Mouse (Mus musculus): Measurements from ENCODE around the gene Magi2. TPM values are rescaled to one million over a fixed set of nuclear protein-coding genes. Genes with fewer than 3 reads are reported as not detected.

The Magi2 gene
- polyA plus RNA-seq, 1 experiment from 2014 or later: 1.9 TPM

DNA sequence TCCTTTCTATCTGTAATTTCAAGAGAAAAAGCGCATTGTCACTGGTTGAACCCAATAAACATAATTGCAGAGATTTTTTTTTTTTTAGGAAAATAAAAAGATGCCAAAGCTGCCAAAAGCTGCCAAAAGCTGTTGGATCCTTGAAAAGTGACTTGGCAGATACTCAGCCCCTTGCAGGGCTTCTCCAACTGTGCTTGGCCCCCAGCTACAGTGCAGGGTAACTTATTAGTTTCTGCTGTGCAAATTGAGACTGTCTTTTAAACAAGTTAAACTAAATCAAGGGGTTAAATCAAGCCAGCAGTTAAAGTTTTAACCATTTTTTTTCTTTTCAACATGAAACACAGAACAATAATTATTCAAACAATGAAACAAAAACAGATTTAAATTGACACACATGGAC is 407.1 kb downstream of the Magi2 start:
- no peak for TF ChIP-seq EP300 (IDR thresholded peaks at IDR 0.05)

GRCm38 (mm10) chr5:19637789-19638188 is 411.0 kb downstream of the Magi2 start:
- no peak overlapping the region for H3K9ac ChIP-seq (replicated peaks; ENCODE audit: low read depth)
- H3K4me2 ChIP-seq (replicated peaks; ENCODE audit: low read depth, low read length): no peak overlapping the region
- H3K27me3 ChIP-seq (replicated peaks; ENCODE audit: insufficient read depth, low read length): no peaks in the 10 kb centered on the region
- H3K4me1 ChIP-seq (ENCODE audit: insufficient read depth, low read depth, low read length): no peaks in the 10 kb centered on the region
- ATAC-seq: no peak
- 37% methylated on average over 2 of the region's 2 CpGs for WGBS
- H3K9me3 ChIP-seq (ENCODE audit: low read length): no peaks in the 10 kb centered on the region
- H3K27ac ChIP-seq (ENCODE audit: low read length): no peak overlapping the region
- H3K36me3 ChIP-seq (ENCODE audit: insufficient read depth, low read length): no peaks in the 10 kb centered on the region
- TF ChIP-seq CTCF (IDR thresholded peaks at IDR 0.05) (no peak), EP300 (IDR thresholded peaks at IDR 0.05) (no peak)
- no peak overlapping the region for H3K4me3 ChIP-seq (ENCODE audit: low read depth, low read length)
- no peak for DNase-seq (ENCODE audit: low spot score)

More for the DNA sequence above, 407.1 kb downstream of the Magi2 start:
- H3K4me1 ChIP-seq (ENCODE audit: insufficient read depth, low read depth, low read length): no peaks in the 10 kb centered on the region
- H3K36me3 ChIP-seq (ENCODE audit: insufficient read depth, low read length): no peaks in the 10 kb centered on the region
- WGBS: 84% methylated on average over 1 of the region's 1 CpGs
- H3K9me3 ChIP-seq (ENCODE audit: low read length): no peaks in the 10 kb centered on the region
- DNase-seq (ENCODE audit: low spot score): no peak
- H3K27me3 ChIP-seq (replicated peaks; ENCODE audit: insufficient read depth, low read length): no peaks in the 10 kb centered on the region
- ATAC-seq: no peak
- no peak overlapping the region for H3K4me3 ChIP-seq (ENCODE audit: low read depth, low read length)
- H3K9ac ChIP-seq (replicated peaks; ENCODE audit: low read depth): no peak overlapping the region
- no peak overlapping the region for H3K27ac ChIP-seq (ENCODE audit: low read length)
- no peak overlapping the region for H3K4me2 ChIP-seq (replicated peaks; ENCODE audit: low read depth, low read length)

GRCm38 (mm10) chr5:19655986-19656385 is 429.1 kb downstream of the Magi2 start:
- H3K27ac ChIP-seq (ENCODE audit: low read length): no peak overlapping the region
- no peaks in the 10 kb centered on the region for H3K9me3 ChIP-seq (ENCODE audit: low read length)
- H3K4me3 ChIP-seq (ENCODE audit: low read depth, low read length): no peak overlapping the region
- TF ChIP-seq EP300 (IDR thresholded peaks at IDR 0.05) (no peak), CTCF (IDR thresholded peaks at IDR 0.05) (no peak)
- ATAC-seq (no peak), DNase-seq (ENCODE audit: low spot score) (no peak)
- no peaks in the 10 kb centered on the region for H3K4me1 ChIP-seq (ENCODE audit: insufficient read depth, low read depth, low read length)
- H3K9ac ChIP-seq (replicated peaks; ENCODE audit: low read depth): no peak overlapping the region
- no peak overlapping the region for H3K4me2 ChIP-seq (replicated peaks; ENCODE audit: low read depth, low read length)
- WGBS: 70% methylated on average over 1 of the region's 1 CpGs
- H3K36me3 ChIP-seq (ENCODE audit: insufficient read depth, low read length): no peaks in the 10 kb centered on the region
- H3K27me3 ChIP-seq (replicated peaks; ENCODE audit: insufficient read depth, low read length): no peaks in the 10 kb centered on the region

DNA sequence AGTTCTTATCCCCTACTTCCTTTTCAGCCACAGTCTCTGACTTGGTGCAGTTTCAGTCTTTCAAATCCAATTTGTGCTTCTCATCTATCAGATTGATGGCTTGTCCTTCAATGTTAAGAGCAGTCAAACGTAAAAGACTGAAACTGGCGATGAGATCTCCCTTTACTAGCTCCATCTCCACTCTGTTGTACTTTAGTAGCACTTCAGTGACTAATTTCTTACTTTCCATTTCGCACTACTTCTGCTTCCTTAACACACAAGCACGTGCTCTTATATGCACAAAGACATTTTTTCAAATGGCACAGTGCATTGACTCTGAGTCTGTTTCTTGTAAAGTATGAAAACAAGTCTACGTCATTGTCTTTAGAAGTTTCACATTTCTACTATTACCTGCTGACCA is 439.6 kb downstream of the Magi2 start:
- WGBS: 71% methylated on average over 5 of the region's 5 CpGs
- Histone ChIP-seq H3K27ac (ENCODE audit: low read length) (no peak overlapping the region), H3K9ac (replicated peaks; ENCODE audit: low read depth) (no peak overlapping the region), H3K4me1 (ENCODE audit: insufficient read depth, low read depth, low read length) (no peaks in the 10 kb centered on the region), H3K4me3 (ENCODE audit: low read depth, low read length) (no peak overlapping the region), H3K4me2 (replicated peaks; ENCODE audit: low read depth, low read length) (no peak overlapping the region), H3K36me3 (ENCODE audit: insufficient read depth, low read length) (no peaks in the 10 kb centered on the region), H3K9me3 (ENCODE audit: low read length) (no peaks in the 10 kb centered on the region), H3K27me3 (replicated peaks; ENCODE audit: insufficient read depth, low read length) (no peaks in the 10 kb centered on the region)
- DNase-seq (ENCODE audit: low spot score) (no peak), ATAC-seq (no peak)
- TF ChIP-seq EP300 (IDR thresholded peaks at IDR 0.05) (no peak), CTCF (IDR thresholded peaks at IDR 0.05) (no peak)

- no peak for TF ChIP-seq CTCF (IDR thresholded peaks at IDR 0.05)
- H3K4me2 ChIP-seq (replicated peaks; ENCODE audit: low read depth, low read length): no peak overlapping the region
- no peak overlapping the region for H3K4me3 ChIP-seq (ENCODE audit: low read depth, low read length)
- no peak overlapping the region for H3K27ac ChIP-seq (ENCODE audit: low read length)
- DNase-seq (ENCODE audit: low spot score) (no peak), ATAC-seq (no peak)
- no peaks in the 10 kb centered on the region for H3K36me3 ChIP-seq (ENCODE audit: insufficient read depth, low read length)
- WGBS: 82% methylated on average over 2 of the region's 2 CpGs
- H3K4me1 ChIP-seq (ENCODE audit: insufficient read depth, low read depth, low read length): no peaks in the 10 kb centered on the region
- no peaks in the 10 kb centered on the region for H3K9me3 ChIP-seq (ENCODE audit: low read length)
- H3K9ac ChIP-seq (replicated peaks; ENCODE audit: low read depth): no peak overlapping the region
- no peaks in the 10 kb centered on the region for H3K27me3 ChIP-seq (replicated peaks; ENCODE audit: insufficient read depth, low read length)
These were observed 490.5 kb downstream of the Magi2 start for GRCm38 (mm10) chr5:19717296-19717695.

DNA sequence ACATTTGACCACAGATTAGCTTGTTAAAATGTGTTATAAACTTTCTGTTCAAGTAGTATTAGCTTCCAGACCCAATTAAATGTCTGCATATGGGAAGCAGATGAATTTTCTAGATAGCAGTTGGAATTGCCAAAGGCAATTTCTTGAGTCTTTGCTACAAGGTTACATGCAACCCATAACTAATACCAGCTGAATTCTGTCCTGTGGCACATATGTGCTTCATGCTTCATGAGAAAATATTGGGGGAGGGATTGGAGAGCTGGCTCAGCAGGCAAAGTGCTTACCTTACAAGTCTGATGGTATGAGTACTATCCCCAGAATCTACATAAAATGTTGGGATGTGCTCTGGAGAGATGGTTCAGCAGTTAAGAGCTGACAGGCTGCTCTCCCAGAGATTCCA is 499.4 kb downstream of the Magi2 start:
- H3K4me2 ChIP-seq (replicated peaks; ENCODE audit: low read depth, low read length): no peak overlapping the region
- no peak for ATAC-seq
- H3K27me3 ChIP-seq (replicated peaks; ENCODE audit: insufficient read depth, low read length): no peaks in the 10 kb centered on the region
- H3K27ac ChIP-seq (ENCODE audit: low read length): no peak overlapping the region
- DNase-seq (ENCODE audit: low spot score): no peak
- H3K9ac ChIP-seq (replicated peaks; ENCODE audit: low read depth): no peak overlapping the region
- no peak overlapping the region for H3K4me3 ChIP-seq (ENCODE audit: low read depth, low read length)
- H3K9me3 ChIP-seq (ENCODE audit: low read length): no peaks in the 10 kb centered on the region
- no peaks in the 10 kb centered on the region for H3K36me3 ChIP-seq (ENCODE audit: insufficient read depth, low read length)
- H3K4me1 ChIP-seq (ENCODE audit: insufficient read depth, low read depth, low read length): no peaks in the 10 kb centered on the region
- no peak for TF ChIP-seq CTCF (IDR thresholded peaks at IDR 0.05)
- no peak for TF ChIP-seq EP300 (IDR thresholded peaks at IDR 0.05)

DNA sequence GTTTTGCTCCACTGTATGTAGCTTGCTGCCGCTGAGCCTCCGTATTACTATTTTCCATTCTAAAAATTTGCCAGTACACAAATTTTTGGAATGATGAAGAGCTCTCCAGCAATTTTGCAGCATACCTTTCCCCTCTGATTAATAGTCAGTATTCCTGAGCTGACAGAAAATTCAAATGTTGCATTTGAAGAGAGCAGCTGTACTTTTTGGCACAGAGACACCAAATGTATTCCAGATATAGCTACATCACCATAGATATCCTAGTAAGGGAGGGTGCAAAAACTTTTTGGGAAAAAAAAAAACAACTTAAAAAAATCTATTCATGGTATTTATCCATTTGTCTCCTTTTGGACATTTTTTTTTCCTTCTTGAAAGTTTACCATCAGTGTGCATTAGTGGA is 518.5 kb downstream of the Magi2 start:
- H3K9me3 ChIP-seq (ENCODE audit: low read length): no peaks in the 10 kb centered on the region
- H3K27me3 ChIP-seq (replicated peaks; ENCODE audit: insufficient read depth, low read length): no peaks in the 10 kb centered on the region
- no peak overlapping the region for H3K4me3 ChIP-seq (ENCODE audit: low read depth, low read length)
- no peak overlapping the region for H3K27ac ChIP-seq (ENCODE audit: low read length)
- ATAC-seq (no peak), DNase-seq (ENCODE audit: low spot score) (no peak)
- no peak overlapping the region for H3K4me2 ChIP-seq (replicated peaks; ENCODE audit: low read depth, low read length)
- H3K4me1 ChIP-seq (ENCODE audit: insufficient read depth, low read depth, low read length): no peaks in the 10 kb centered on the region
- whole genome bisulfite sequencing: 97% methylated on average over 2 of the region's 2 CpGs
- TF ChIP-seq CTCF (IDR thresholded peaks at IDR 0.05): no peak
- no peak for TF ChIP-seq EP300 (IDR thresholded peaks at IDR 0.05)
- H3K9ac ChIP-seq (replicated peaks; ENCODE audit: low read depth): no peak overlapping the region
- no peaks in the 10 kb centered on the region for H3K36me3 ChIP-seq (ENCODE audit: insufficient read depth, low read length)

Measured in lung, postnatal 0 days (tissue).